Mouse (Mus musculus) limb, embryonic 11.5 days (tissue): Measurements from ENCODE around the gene Letmd1. TPM values are rescaled to one million over a fixed set of nuclear protein-coding genes. Genes with fewer than 3 reads are reported as not detected.
A peak's percentile ranks its signal among the peaks of the same experiment; 100 is the strongest.
"Not testable (repeated sequence)": the region's sequence is repeated elsewhere in the genome, so short reads cannot be mapped to it uniquely, and the experiment has no call there.

Source experiments
- ATAC-seq: fragments of 200-750 bp; cut with Nextera tagmentation; 2 replicates; pipeline ENCODE4 v1.8.0; 2017; ENCODE audit warnings: low read depth; ENCODE audit not compliant: insufficient number of reproducible peaks, low FRiP score, low TSS enrichment
- DNase-seq: peaks from one replicate; pipeline ENCODE4 v3.0.0-alpha.2; 2015; ENCODE audit warnings: low spot score
- H3K27ac ChIP-seq: fragments of 300-500 bp; sonication (generic); replicated peaks from 2 replicates; pipeline ENCODE4 v1.5.1; 2014; ENCODE audit warnings: low read depth, mild to moderate bottlenecking, low read length
- H3K27me3 ChIP-seq: fragments of 300-500 bp; sonication (generic); 2 replicates; pipeline ENCODE4 v1.6.1; 2014; ENCODE audit warnings: mild to moderate bottlenecking, low read length, mixed read lengths; ENCODE audit not compliant: control insufficient read depth, insufficient read depth
- H3K36me3 ChIP-seq: fragments of 300-500 bp; sonication (generic); 2 replicates; pipeline ENCODE4 v1.6.1; 2014; ENCODE audit warnings: mild to moderate bottlenecking, low read length, moderate library complexity, mixed read lengths; ENCODE audit not compliant: control insufficient read depth, insufficient read depth
- H3K4me1 ChIP-seq: fragments of 300-500 bp; sonication (generic); 2 replicates; pipeline ENCODE4 v1.6.1; 2014; ENCODE audit warnings: low read length, mixed read lengths; ENCODE audit not compliant: control insufficient read depth, insufficient read depth
- H3K4me2 ChIP-seq: fragments of 300-500 bp; sonication (generic); 2 replicates; pipeline ENCODE4 v1.6.1; 2014; ENCODE audit warnings: low read depth, mild to moderate bottlenecking, moderate library complexity; ENCODE audit not compliant: severe bottlenecking
- H3K4me3 ChIP-seq: fragments of 300-500 bp; sonication (generic); 2 replicates; pipeline ENCODE4 v1.5.1; 2014; ENCODE audit warnings: low read depth, low read length
- H3K9ac ChIP-seq: fragments of 300-500 bp; sonication (generic); 2 replicates; pipeline ENCODE4 v1.6.1; 2014; ENCODE audit warnings: mild to moderate bottlenecking, low read length
- H3K9me3 ChIP-seq: fragments of 300-500 bp; sonication (generic); 2 replicates; pipeline ENCODE4 v1.6.1; 2016; ENCODE audit warnings: low read length; ENCODE audit not compliant: control insufficient read depth
- WGBS: fragments of 180-500 bp; shearing (Covaris S2); extraction: QIAGEN DNeasy Blood & Tissue Kit; methylation state at CpG from one replicate; pipeline ENCODE4 v1.1.7; 2014; 5-methylcytosine and 5-hydroxymethylcytosine counted together
- polyA plus RNA-seq: library from polyadenylated mRNA; unstranded; fragments of >200 nt; fragmentation: Nextera tagmentation; extraction: Ambion mirVana; gene quantifications from 2 replicates; pipeline ENCODE4 v1.2.1, GENCODE M21; 2014

Gene Letmd1
- polyA plus RNA-seq, result 30.6 and 31.4 TPM in 2 replicates

DNA sequence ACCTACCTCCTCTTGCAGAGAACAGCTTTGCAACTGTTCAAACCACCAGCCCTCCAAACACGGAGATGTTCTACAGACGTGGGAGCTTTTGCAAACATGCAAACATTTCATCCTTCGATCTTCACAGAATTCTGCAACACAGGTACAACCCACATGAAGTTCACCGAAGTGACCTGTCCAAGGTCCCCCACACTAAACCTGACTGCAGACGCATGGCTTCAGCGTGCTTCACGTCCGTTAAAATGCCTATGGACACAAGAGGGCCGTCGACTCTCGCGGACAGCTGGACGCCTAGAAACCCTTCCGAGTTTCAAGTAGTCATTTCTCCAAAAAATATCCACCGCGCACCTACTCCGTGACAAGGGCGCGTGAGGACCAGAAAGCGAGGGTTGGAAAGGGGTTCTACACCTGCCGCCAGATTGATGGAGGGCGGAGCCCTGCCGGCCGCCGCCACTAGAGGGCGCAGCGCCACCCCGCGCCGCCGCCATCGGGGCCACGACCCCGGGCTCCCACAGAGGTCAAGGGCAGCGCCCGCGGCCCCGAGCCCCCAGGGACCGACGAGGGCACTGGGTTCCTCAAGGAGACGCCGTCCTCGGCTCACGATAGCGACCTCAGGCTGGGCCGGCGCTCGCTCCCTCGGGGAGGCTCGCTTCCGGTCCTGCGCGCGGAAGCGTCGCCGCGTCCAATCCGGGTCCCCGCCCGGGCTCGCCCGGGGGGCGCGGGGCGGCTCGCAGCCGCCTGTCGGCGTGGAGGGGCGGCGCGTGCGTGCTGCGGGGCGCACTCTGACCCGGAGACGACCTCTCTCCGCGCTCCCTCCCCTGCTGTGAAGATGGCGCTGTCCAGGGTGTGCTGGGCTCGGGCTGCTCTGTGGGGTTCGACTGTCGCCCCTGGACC, at the start of gene Letmd1:
Gene Letmd1 (plus strand): TSS at position 729 of the 894 bp plus-strand sequence.
- H3K9me3 ChIP-seq, result no peaks in the 10 kb centered on the region
- 3% methylated on average over 76 of the region's 84 CpGs for WGBS
- ATAC-seq (peak; percentile 84), DNase-seq (peak; percentile 86)
- peaks cover 2% of the 10 kb centered on the region; the same call in 1 of the 2 replicates for H3K36me3 ChIP-seq
- 0 out of 2 replicates have a peak, but pooled peaks cover 4% of the 10 kb centered on the region for H3K4me1 ChIP-seq
- peak within 1 kb of the TSS; percentile 78 for H3K4me3 ChIP-seq
- H3K4me2 ChIP-seq, result peak within 1 kb of the TSS; percentile 84
- H3K9ac ChIP-seq, result peak within 1 kb of the TSS; percentile 85
- no peak within 1 kb of the TSS for H3K27ac ChIP-seq
- H3K27me3 ChIP-seq, result no peaks in the 10 kb centered on the region

DNA sequence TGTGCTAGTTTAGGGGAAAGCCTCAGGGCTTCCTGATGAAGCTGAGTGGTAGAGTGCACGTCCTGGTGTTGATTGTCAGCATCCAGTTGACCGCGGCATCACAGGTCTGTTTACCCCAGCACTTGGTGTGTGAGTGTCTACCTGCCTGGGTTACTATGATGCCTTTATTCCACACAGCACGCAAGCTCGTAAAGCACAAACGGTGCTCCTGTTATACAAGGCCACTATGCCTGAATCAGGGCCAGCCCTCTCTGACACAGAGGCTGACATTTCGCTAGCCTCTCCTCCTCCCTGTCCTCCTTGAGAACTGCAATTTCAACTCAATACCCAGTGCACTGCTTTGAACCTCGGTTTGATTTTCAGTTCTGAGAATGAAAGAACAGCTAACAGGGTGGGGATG, 49.5 kb upstream of the Letmd1 start:
- H3K27me3 ChIP-seq, result no peaks in the 10 kb centered on the region
- peaks cover 17% of the 10 kb centered on the region for H3K4me1 ChIP-seq
- 0 out of 2 replicates have a peak overlapping the region, but pooled peaks have one; percentile 3 for H3K9ac ChIP-seq
- no peak for DNase-seq
- 60% methylated on average over 8 of the region's 8 CpGs for WGBS
- ATAC-seq, result no peak
- no peaks in the 10 kb centered on the region for H3K9me3 ChIP-seq
- no peaks in the 10 kb centered on the region for H3K36me3 ChIP-seq
- no peak overlapping the region for H3K4me3 ChIP-seq
- no peak overlapping the region for H3K4me2 ChIP-seq
- H3K27ac ChIP-seq, result no peak overlapping the region; the same call in 1 of the 2 replicates

DNA sequence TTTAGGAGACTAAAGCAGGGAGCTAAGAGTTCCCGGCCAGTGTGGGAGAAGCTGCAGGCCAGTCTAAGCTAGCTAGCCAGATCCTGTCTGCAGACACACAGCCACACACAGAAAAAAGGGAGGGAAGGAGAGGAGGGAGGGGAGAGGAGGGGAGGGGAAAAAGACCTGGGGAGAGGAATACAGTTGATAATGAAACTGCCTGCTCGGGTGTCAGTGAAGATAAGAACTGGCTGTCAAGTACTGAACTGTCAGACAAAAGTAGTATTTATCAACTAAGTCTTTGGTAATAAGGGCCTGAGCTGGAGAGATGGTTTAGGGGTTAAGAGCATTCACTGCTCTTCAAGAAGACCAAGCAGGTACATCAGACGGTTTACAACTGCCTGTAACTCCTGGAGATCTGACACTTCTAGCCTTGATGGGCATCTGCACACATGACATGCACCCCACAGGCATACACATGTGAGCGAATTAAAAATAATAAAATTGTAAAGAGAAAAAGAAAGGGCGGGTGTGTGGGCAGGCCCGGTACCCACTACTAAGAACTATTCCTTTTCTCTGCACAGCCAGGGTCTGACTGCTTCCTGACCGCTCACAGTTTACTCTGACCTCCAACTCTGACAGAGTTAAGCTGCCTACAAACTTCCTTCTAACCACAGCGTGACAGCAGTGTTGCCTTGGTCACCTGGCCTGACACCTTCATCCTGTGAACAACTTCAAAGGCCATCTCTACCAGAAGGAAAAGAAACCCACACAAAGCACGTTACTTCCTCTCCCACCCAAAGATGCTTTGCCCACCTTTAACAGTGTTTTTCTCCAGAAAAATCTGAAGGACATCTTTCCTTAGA, 48.7 kb upstream of the Letmd1 start:
- WGBS, result 64% methylated on average over 9 of the region's 9 CpGs
- H3K36me3 ChIP-seq, result no peaks in the 10 kb centered on the region
- no peaks in the 10 kb centered on the region for H3K27me3 ChIP-seq
- no peak for DNase-seq
- H3K9me3 ChIP-seq, result no peaks in the 10 kb centered on the region
- H3K4me3 ChIP-seq, result no peak overlapping the region
- H3K27ac ChIP-seq, result no peak overlapping the region; the same call in 1 of the 2 replicates
- ATAC-seq, result no peak
- peaks cover 22% of the 10 kb centered on the region for H3K4me1 ChIP-seq
- H3K4me2 ChIP-seq, result no peak overlapping the region
- 0 out of 2 replicates have a peak overlapping the region, but pooled peaks have one; percentile 3 for H3K9ac ChIP-seq

DNA sequence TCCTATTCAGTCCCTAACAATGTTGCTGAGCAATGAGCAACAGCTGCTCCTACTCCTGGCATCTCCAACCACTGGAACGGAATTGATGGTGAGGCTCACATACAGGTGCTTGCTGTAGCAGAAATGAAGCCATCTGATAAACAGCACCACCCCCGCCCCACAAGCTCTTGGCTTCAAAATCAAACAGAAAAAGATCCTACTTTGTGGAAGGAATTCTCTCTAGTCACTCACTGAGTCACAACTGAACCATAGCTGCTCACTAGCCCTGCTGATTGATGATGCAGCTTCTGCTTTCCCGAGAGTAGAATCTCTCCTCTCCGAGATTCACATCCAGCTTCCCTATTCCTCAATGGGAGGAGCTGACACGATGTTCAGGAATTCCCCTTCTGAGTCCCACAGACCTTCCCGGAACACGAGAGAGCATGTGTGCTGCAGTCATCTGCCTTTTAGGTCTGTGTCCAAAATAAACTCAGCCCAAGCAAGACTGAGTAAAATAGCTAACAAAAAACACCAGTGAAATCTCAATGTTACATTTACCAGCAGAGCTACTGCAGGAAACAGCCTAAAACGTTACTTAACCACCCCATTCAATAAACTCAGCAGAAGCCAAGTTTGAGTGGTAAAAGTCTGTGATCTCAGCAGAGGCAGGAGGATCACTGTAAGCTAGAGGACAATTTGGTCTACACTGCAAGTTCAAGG, 47.6 kb upstream of the Letmd1 start:
- H3K4me3 ChIP-seq, result no peak overlapping the region
- peaks cover 22% of the 10 kb centered on the region for H3K4me1 ChIP-seq
- H3K4me2 ChIP-seq, result peak overlapping the region; percentile 91
- ATAC-seq (no peak), DNase-seq (no peak)
- H3K27me3 ChIP-seq, result no peaks in the 10 kb centered on the region
- H3K9me3 ChIP-seq, result no peaks in the 10 kb centered on the region
- 43% methylated on average over 8 of the region's 8 CpGs for WGBS
- no peak overlapping the region; the same call in 1 of the 2 replicates for H3K9ac ChIP-seq
- H3K36me3 ChIP-seq, result no peaks in the 10 kb centered on the region
- H3K27ac ChIP-seq, result no peak overlapping the region

DNA sequence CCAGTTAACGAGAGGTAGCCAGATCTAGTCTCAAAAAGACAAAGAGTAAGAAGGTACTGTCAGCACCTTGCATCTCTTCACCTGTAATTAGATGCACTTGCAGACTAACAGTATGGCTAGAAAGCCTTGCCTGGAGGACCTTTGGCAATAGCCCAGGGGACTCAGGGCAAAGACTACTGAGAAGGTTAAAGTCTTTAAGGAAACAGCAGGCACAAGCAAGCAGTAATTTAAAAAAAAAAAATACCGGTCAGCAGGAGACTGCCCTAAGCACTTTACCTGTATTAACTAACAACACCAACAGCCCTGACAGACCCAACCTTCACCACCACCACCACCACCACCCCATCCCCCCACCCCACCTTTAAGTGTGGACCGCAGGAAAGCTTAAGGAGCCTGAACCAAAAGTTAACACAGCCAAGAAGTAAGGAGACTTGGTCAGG, 47.0 kb upstream of the Letmd1 start, which contains the start of gene Gm5475:
Gene Gm5475 (plus strand): TSS at position 390 of the 440 bp plus-strand sequence.
- H3K4me2 ChIP-seq, result peak within 1 kb of the TSS; percentile 91
- not testable (repeated sequence) for H3K27me3 ChIP-seq, H3K9me3 ChIP-seq, H3K27ac ChIP-seq, ATAC-seq, DNase-seq, H3K36me3 ChIP-seq
- peaks cover 22% of the 10 kb centered on the region for H3K4me1 ChIP-seq
- 21% methylated on average over 3 of the region's 3 CpGs for WGBS
- H3K4me3 ChIP-seq, result peak within 1 kb of the TSS; percentile 99
- peak within 1 kb of the TSS; percentile 90 for H3K9ac ChIP-seq

DNA sequence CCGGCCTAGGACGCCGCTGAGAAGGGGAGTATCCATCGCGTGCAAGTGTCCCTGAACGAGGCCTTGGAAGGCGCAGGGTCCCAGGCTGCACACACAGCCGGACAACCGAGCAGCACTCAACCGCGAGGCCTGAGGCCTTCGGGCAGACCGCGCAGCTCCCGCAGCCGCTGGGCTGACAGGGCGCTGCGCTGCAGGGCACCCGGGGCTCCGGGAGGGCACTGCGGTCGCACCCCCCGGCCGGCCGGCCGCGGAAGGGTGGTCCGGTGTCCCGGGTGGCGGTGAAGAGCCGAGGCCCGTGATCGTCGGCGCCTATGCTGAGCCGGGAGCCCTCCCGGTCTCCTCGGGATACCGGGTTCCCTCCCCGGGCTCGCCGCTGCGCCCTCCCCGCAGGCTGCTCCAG, 46.3 kb upstream of the Letmd1 start:
- under 1% methylated on average over 44 of the region's 44 CpGs for WGBS
- Histone ChIP-seq H3K9me3 (no peaks in the 10 kb centered on the region), H3K36me3 (no peaks in the 10 kb centered on the region), H3K4me2 (peak overlapping the region; percentile 91), H3K4me3 (peak overlapping the region; percentile 99), H3K4me1 (peaks cover 22% of the 10 kb centered on the region), H3K9ac (peak overlapping the region; percentile 90), H3K27ac (no peak overlapping the region), H3K27me3 (no peaks in the 10 kb centered on the region)
- DNase-seq (peak; percentile 49), ATAC-seq (peak; percentile 38; the same call in 1 of the 2 replicates)

DNA sequence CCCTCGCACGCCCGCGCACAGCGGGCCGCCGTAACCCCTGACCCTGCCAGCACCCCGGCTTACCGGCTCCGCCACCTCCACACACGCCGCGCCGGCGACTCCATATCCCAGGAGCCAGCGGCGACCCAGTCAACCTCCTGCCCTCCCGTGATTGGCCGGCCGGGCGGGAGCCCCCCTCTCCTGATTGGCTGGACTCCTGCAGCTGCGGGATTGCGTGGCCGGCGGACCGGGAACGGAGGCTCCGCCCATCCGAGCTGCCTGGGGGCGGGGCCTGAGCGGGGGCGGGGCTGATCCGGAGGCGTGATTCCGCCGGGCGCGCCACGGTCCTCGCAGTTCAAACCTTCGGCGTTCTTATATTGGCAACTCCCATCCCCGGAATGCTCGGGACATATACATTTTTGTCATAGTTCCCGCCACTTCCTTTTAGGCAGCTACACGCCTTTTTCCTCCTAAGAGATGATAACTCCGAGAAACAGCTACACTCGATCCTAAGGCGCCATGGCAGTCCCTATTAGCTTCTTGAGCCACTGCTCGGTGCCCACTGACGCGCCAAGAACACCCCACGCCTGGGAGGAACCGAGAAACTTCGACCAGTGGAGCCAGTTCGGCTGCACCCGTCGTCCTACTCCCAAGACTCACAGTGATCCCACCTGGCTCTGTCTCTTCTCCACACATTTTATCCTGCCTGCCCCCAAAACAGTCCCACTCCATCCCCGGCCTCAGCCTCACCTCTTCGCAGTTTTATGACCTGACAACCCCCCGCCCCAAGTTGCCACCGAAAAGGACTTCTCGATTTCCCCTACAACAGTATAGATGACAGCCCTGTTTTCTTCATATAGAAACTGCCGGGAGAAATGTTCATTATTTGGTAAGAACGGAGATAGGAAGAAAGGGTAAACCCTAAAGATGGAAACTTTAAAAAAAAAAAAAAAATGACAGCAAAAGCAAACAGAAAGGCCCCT, 45.6 kb upstream of the Letmd1 start:
- H3K9ac ChIP-seq, result peak overlapping the region; percentile 90
- H3K27me3 ChIP-seq, result no peaks in the 10 kb centered on the region
- no peaks in the 10 kb centered on the region for H3K9me3 ChIP-seq
- H3K27ac ChIP-seq, result no peak overlapping the region
- WGBS, result under 1% methylated on average over 63 of the region's 65 CpGs
- peak overlapping the region; percentile 91 for H3K4me2 ChIP-seq
- peak; percentile 97 for DNase-seq
- H3K4me3 ChIP-seq, result peak overlapping the region; percentile 99
- no peaks in the 10 kb centered on the region for H3K36me3 ChIP-seq
- ATAC-seq, result peak; percentile 96
- peaks cover 22% of the 10 kb centered on the region for H3K4me1 ChIP-seq
